Mouse (Mus musculus) hindbrain, embryonic 11.5 days (tissue): Measurements from ENCODE around the gene Kif1bp. TPM values are rescaled to one million over a fixed set of nuclear protein-coding genes. Genes with fewer than 3 reads are reported as not detected.
A peak's percentile ranks its signal among the peaks of the same experiment; 100 is the strongest.

ENCODE experiments used
- ATAC-seq: fragments of 200-750 bp; cut with Nextera tagmentation; 2 replicates; pipeline ENCODE4 v1.8.0; 2017; ENCODE audit warnings: mild to moderate bottlenecking, moderate TSS enrichment, moderate library complexity; ENCODE audit not compliant: low FRiP score
- DNase-seq: peaks from one replicate; pipeline ENCODE4 v3.0.0-alpha.2; 2015; ENCODE audit warnings: low spot score
- H3K27ac ChIP-seq: fragments of 300-500 bp; sonication (generic); 2 replicates; pipeline ENCODE4 v1.5.1; 2014; ENCODE audit warnings: mild to moderate bottlenecking, low read depth, low read length
- H3K27me3 ChIP-seq: fragments of 300-500 bp; sonication (generic); 2 replicates; pipeline ENCODE4 v1.6.1; 2014; ENCODE audit warnings: mild to moderate bottlenecking, low read length, moderate library complexity, mixed read lengths; ENCODE audit not compliant: control insufficient read depth, insufficient read depth
- H3K36me3 ChIP-seq: fragments of 300-500 bp; sonication (generic); 2 replicates; pipeline ENCODE4 v1.6.1; 2014; ENCODE audit warnings: mild to moderate bottlenecking, low read length, moderate library complexity, mixed read lengths; ENCODE audit not compliant: control insufficient read depth, insufficient read depth
- H3K4me1 ChIP-seq: fragments of 300-500 bp; sonication (generic); replicated peaks from 2 replicates; pipeline ENCODE4 v1.6.1; 2014; ENCODE audit warnings: low read length, mixed read lengths; ENCODE audit not compliant: control insufficient read depth, insufficient read depth
- H3K4me2 ChIP-seq: fragments of 300-500 bp; sonication (generic); replicated peaks from 2 replicates; pipeline ENCODE4 v1.6.1; 2014; ENCODE audit warnings: mild to moderate bottlenecking, low read depth, low read length
- H3K4me3 ChIP-seq: fragments of 300-500 bp; sonication (generic); 2 replicates; pipeline ENCODE4 v1.5.1; 2014; ENCODE audit warnings: low read depth, low read length
- H3K9ac ChIP-seq: fragments of 300-500 bp; sonication (generic); 2 replicates; pipeline ENCODE4 v1.6.1; 2014; ENCODE audit warnings: low read depth, low read length
- H3K9me3 ChIP-seq: fragments of 300-500 bp; sonication (generic); 2 replicates; pipeline ENCODE4 v1.6.1; 2016; ENCODE audit warnings: low read length; ENCODE audit not compliant: control insufficient read depth
- WGBS: fragments of 180-500 bp; shearing (Covaris S2); extraction: QIAGEN DNeasy Blood & Tissue Kit; methylation state at CpG from one replicate; pipeline ENCODE4 v1.1.7; 2014; 5-methylcytosine and 5-hydroxymethylcytosine counted together
- polyA plus RNA-seq: library from polyadenylated mRNA; unstranded; fragments of >200 nt; fragmentation: Nextera tagmentation; extraction: Ambion mirVana; gene quantifications from 2 replicates; pipeline ENCODE4 v1.2.1, GENCODE M21; 2014

The Kif1bp gene
- polyA plus RNA-seq, 1 experiment from 2014 or later = 55.9 TPM

- Histone ChIP-seq H3K4me1 (no peaks in the 10 kb centered on the region), H3K27me3 (no peaks in the 10 kb centered on the region), H3K9me3 (no peaks in the 10 kb centered on the region), H3K36me3 (no peaks in the 10 kb centered on the region), H3K9ac (no peak overlapping the region), H3K27ac (no peak overlapping the region), H3K4me3 (no peak overlapping the region), H3K4me2 (no peak overlapping the region)
- DNase-seq (no peak), ATAC-seq (no peak)
- WGBS = 70% methylated on average over 11 of the region's 11 CpGs
Observed at GRCm38 (mm10) chr10:62509032-62509656, 69.1 kb downstream of the Kif1bp start.

- Histone ChIP-seq H3K36me3 (no peaks in the 10 kb centered on the region), H3K4me1 (no peaks in the 10 kb centered on the region), H3K9me3 (no peaks in the 10 kb centered on the region), H3K4me2 (peak overlapping the region; percentile 34), H3K27ac (no peak overlapping the region), H3K4me3 (peak overlapping the region; percentile 15; the same call in 1 of the 2 replicates), H3K9ac (no peak overlapping the region; the same call in 1 of the 2 replicates), H3K27me3 (no peaks in the 10 kb centered on the region)
- DNase-seq (peak; percentile 25), ATAC-seq (no peak)
- 7% methylated on average over 11 of the region's 11 CpGs for WGBS
Observed at GRCm38 (mm10) chr10:62508459-62508858, 69.8 kb downstream of the Kif1bp start.

- no peaks in the 10 kb centered on the region for H3K27me3 ChIP-seq
- no peak overlapping the region for H3K4me3 ChIP-seq
- no peak for ATAC-seq
- H3K4me1 ChIP-seq = no peaks in the 10 kb centered on the region
- no peaks in the 10 kb centered on the region for H3K36me3 ChIP-seq
- 15% methylated on average over 18 of the region's 18 CpGs for WGBS
- H3K27ac ChIP-seq = no peak overlapping the region
- H3K9me3 ChIP-seq = no peaks in the 10 kb centered on the region
- no peak overlapping the region for H3K9ac ChIP-seq
- DNase-seq = peak; percentile 35
- H3K4me2 ChIP-seq = peak overlapping the region; percentile 34
Observed at GRCm38 (mm10) chr10:62507591-62508308, 70.5 kb downstream of the Kif1bp start.

GRCm38 (mm10) chr10:62507071-62507470 lies 71.2 kb downstream of the Kif1bp start:
- Histone ChIP-seq H3K9ac (no peak overlapping the region), H3K36me3 (no peaks in the 10 kb centered on the region), H3K4me1 (no peaks in the 10 kb centered on the region), H3K4me2 (no peak overlapping the region), H3K27me3 (no peaks in the 10 kb centered on the region), H3K9me3 (no peaks in the 10 kb centered on the region), H3K4me3 (no peak overlapping the region), H3K27ac (no peak overlapping the region)
- ATAC-seq (no peak), DNase-seq (no peak)
- 92% methylated on average over 4 of the region's 4 CpGs for WGBS

GRCm38 (mm10) chr10:62506019-62506556 lies 72.2 kb downstream of the Kif1bp start:
- Histone ChIP-seq H3K9ac (no peak overlapping the region), H3K36me3 (no peaks in the 10 kb centered on the region), H3K4me1 (no peaks in the 10 kb centered on the region), H3K27ac (no peak overlapping the region), H3K4me2 (no peak overlapping the region), H3K9me3 (no peaks in the 10 kb centered on the region), H3K4me3 (no peak overlapping the region), H3K27me3 (no peaks in the 10 kb centered on the region)
- no peak for ATAC-seq
- 85% methylated on average over 17 of the region's 17 CpGs for WGBS
- DNase-seq = no peak

- no peak overlapping the region for H3K4me3 ChIP-seq
- ATAC-seq (no peak), DNase-seq (no peak)
- no peaks in the 10 kb centered on the region for H3K4me1 ChIP-seq
- H3K27ac ChIP-seq = no peak overlapping the region
- H3K4me2 ChIP-seq = no peak overlapping the region
- H3K27me3 ChIP-seq = no peaks in the 10 kb centered on the region
- H3K36me3 ChIP-seq = no peaks in the 10 kb centered on the region
- WGBS = 78% methylated on average over 9 of the region's 9 CpGs
- no peak overlapping the region for H3K9ac ChIP-seq
- H3K9me3 ChIP-seq = no peaks in the 10 kb centered on the region
Observed at GRCm38 (mm10) chr10:62505224-62505983, 72.9 kb downstream of the Kif1bp start.

- H3K4me1 ChIP-seq = no peaks in the 10 kb centered on the region
- 80% methylated on average over 12 of the region's 12 CpGs for WGBS
- H3K4me3 ChIP-seq = no peak overlapping the region
- no peaks in the 10 kb centered on the region for H3K27me3 ChIP-seq
- H3K9me3 ChIP-seq = no peaks in the 10 kb centered on the region
- no peak overlapping the region for H3K4me2 ChIP-seq
- ATAC-seq (no peak), DNase-seq (no peak)
- H3K27ac ChIP-seq = no peak overlapping the region
- H3K36me3 ChIP-seq = no peaks in the 10 kb centered on the region
- no peak overlapping the region for H3K9ac ChIP-seq
Observed at GRCm38 (mm10) chr10:62503836-62504628, 74.2 kb downstream of the Kif1bp start.

- Histone ChIP-seq H3K27me3 (no peaks in the 10 kb centered on the region), H3K27ac (no peak overlapping the region), H3K36me3 (no peaks in the 10 kb centered on the region), H3K4me3 (no peak overlapping the region), H3K4me2 (no peak overlapping the region), H3K9me3 (no peaks in the 10 kb centered on the region), H3K9ac (no peak overlapping the region), H3K4me1 (no peaks in the 10 kb centered on the region)
- no peak for DNase-seq
- ATAC-seq = no peak
- WGBS = 77% methylated on average over 4 of the region's 4 CpGs
Observed at GRCm38 (mm10) chr10:62503353-62503752, 74.9 kb downstream of the Kif1bp start.
